31 mouse cellular contexts compared by ENCODE assay signal in the genomic region with DNA sequence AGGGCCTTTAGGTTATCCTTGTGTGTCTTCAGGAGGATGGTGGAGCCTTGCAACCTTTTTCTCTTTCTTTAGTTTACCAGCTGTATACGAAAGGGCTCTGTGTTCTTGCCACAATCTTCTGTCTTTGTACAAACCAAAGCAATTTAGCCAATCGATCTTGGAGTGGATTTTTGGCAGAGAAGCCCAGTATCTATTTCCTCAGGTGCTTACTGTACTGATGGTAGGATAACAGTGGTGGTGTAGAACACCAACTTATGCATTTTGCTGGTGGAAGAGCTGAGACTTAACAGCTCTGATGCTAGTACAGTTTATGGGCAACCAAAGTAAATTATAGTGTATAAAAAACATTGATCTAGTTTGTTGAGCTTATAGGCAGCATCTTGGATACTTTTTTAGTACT.
"Had no signal": no experiment of that assay in that cellular context is flagged by ENCODE, and none has a peak within 500 bp of the region (broad histone marks: within the 10 kb centered on the region; RNA-seq: fewer than 3 reads in every experiment).

No protein-coding gene starts in this region.

- H3K9me3 ChIP-seq: limb, embryonic 10.5 days; limb, embryonic 12.5 days; limb, embryonic 13.5 days; limb, embryonic 15.5 days; liver, embryonic 12.5 days; liver, embryonic 13.5 days; liver, embryonic 15.5 days; lung, embryonic 15.5 days; midbrain, embryonic 10.5 days; midbrain, embryonic 12.5 days; midbrain, embryonic 13.5 days; midbrain, embryonic 15.5 days; neural tube, embryonic 12.5 days had no signal

- H3K36me3 ChIP-seq: limb, embryonic 10.5 days; limb, embryonic 12.5 days; limb, embryonic 13.5 days; limb, embryonic 15.5 days; liver, embryonic 12.5 days; liver, embryonic 13.5 days; liver, embryonic 15.5 days; lung, embryonic 15.5 days; midbrain, embryonic 10.5 days; midbrain, embryonic 12.5 days; midbrain, embryonic 13.5 days; midbrain, embryonic 15.5 days; neural tube, embryonic 12.5 days had no signal

- H3K27ac ChIP-seq: limb, embryonic 10.5 days; limb, embryonic 12.5 days; limb, embryonic 13.5 days; limb, embryonic 15.5 days; liver, embryonic 12.5 days; liver, embryonic 13.5 days; liver, embryonic 14.5 days; liver, embryonic 15.5 days; lung, embryonic 15.5 days; macrophage; midbrain, embryonic 10.5 days; midbrain, embryonic 12.5 days; midbrain, embryonic 13.5 days; midbrain, embryonic 15.5 days; neural tube, embryonic 12.5 days had no signal

- H3K9ac ChIP-seq: limb, embryonic 12.5 days; limb, embryonic 13.5 days; limb, embryonic 15.5 days; liver, embryonic 12.5 days; liver, embryonic 13.5 days; liver, embryonic 14.5 days; liver, embryonic 15.5 days; liver, postnatal 0 days; lung, embryonic 14.5 days; lung, embryonic 15.5 days; midbrain, embryonic 12.5 days; midbrain, embryonic 13.5 days; midbrain, embryonic 15.5 days; neural tube, embryonic 12.5 days had no signal

- ATAC-seq: liver, embryonic 12.5 days; liver, postnatal 0 days; lung, postnatal 0 days; midbrain, embryonic 13.5 days; midbrain, embryonic 15.5 days; midbrain, embryonic 16.5 days had no signal

- H3K4me1 ChIP-seq: limb, embryonic 10.5 days; limb, embryonic 12.5 days; limb, embryonic 13.5 days; limb, embryonic 15.5 days; liver, embryonic 12.5 days; liver, embryonic 13.5 days; liver, embryonic 15.5 days; lung, embryonic 15.5 days; megakaryocyte, embryonic 14.5 days; midbrain, embryonic 10.5 days; midbrain, embryonic 12.5 days; midbrain, embryonic 13.5 days; midbrain, embryonic 15.5 days; neural tube, embryonic 12.5 days had no signal

- DNase-seq: left cerebral cortex, postnatal 4 days; liver; liver, embryonic 13.5 days; liver, postnatal 0 days; lung, adult 18-20 months; lung, adult 2 months; lung, embryonic 14.5 days; lung, postnatal 10 days; lung, postnatal 14 days; lung, postnatal 36 days; lung, postnatal 4 days; midbrain, embryonic 14.5 days had no signal

- H3K4me2 ChIP-seq: limb, embryonic 12.5 days; limb, embryonic 13.5 days; limb, embryonic 15.5 days; liver, embryonic 12.5 days; liver, embryonic 13.5 days; liver, embryonic 15.5 days; lung, embryonic 14.5 days; lung, embryonic 15.5 days; midbrain, embryonic 11.5 days; midbrain, embryonic 12.5 days; midbrain, embryonic 13.5 days; midbrain, embryonic 15.5 days; neural tube, embryonic 12.5 days had no signal

- H3K27me3 ChIP-seq: limb, embryonic 12.5 days; limb, embryonic 13.5 days; limb, embryonic 15.5 days; liver, embryonic 12.5 days; liver, embryonic 13.5 days; liver, embryonic 15.5 days; lung, embryonic 15.5 days; megakaryocyte, embryonic 14.5 days; midbrain, embryonic 12.5 days; midbrain, embryonic 13.5 days; midbrain, embryonic 15.5 days; neural tube, embryonic 12.5 days had no signal

- H3K4me3 ChIP-seq: limb, embryonic 10.5 days; limb, embryonic 12.5 days; limb, embryonic 13.5 days; limb, embryonic 15.5 days; liver, embryonic 12.5 days; liver, embryonic 13.5 days; liver, embryonic 15.5 days; lung, embryonic 15.5 days; megakaryocyte, embryonic 14.5 days; midbrain, embryonic 10.5 days; midbrain, embryonic 12.5 days; midbrain, embryonic 13.5 days; midbrain, embryonic 15.5 days; myocyte; neural tube, embryonic 12.5 days had no signal
